In genomic region chr9:60951071-60951561, GRCm38 (mm10) we compare ENCODE assay signal across 8 mouse cellular contexts.
DNase-seq lines count a peak whose midpoint lies in the region; ATAC-seq lines count a peak whose summit lies in the region.

No protein-coding gene starts in this region.

- no peaks in the 10 kb centered on the region for H3K9me3 ChIP-seq in embryonic facial prominence, embryonic 14.5 days (ENCODE audit: control insufficient read depth, low read length)

- no peaks in the 10 kb centered on the region; the same call in none of the 2 replicates for H3K27me3 ChIP-seq in embryonic facial prominence, embryonic 14.5 days (replicated peaks; ENCODE audit: control insufficient read depth, insufficient read depth, low read length)

- no peaks in the 10 kb centered on the region for H3K36me3 ChIP-seq in embryonic facial prominence, embryonic 14.5 days (ENCODE audit: control insufficient read depth, insufficient read depth, low read length)

- peak; percentile 80 for ATAC-seq in embryonic facial prominence, embryonic 14.5 days (ENCODE audit: low read depth)
- ATAC-seq in megakaryocyte-erythroid progenitor cell, adult 5-6 weeks (replicated peaks; ENCODE audit: low FRiP score, low TSS enrichment, poor library complexity, severe bottlenecking), result no peak

- H3K9ac ChIP-seq in embryonic facial prominence, embryonic 14.5 days (ENCODE audit: low read depth, low read length), result no peak overlapping the region

- H3K4me1 ChIP-seq in embryonic facial prominence, embryonic 14.5 days (ENCODE audit: control insufficient read depth, insufficient read depth, low read length), result peaks cover 39% of the 10 kb centered on the region

- peak overlapping the region; percentile 71 for H3K27ac ChIP-seq in embryonic facial prominence, embryonic 14.5 days (replicated peaks; ENCODE audit: low read depth, low read length)

- H3K4me2 ChIP-seq in embryonic facial prominence, embryonic 14.5 days (ENCODE audit: low read depth, low read length), result peak overlapping the region; percentile 15; the same call in 1 of the 2 replicates

- peak; percentile 19 for DNase-seq in right cerebral cortex, postnatal 4 days
- no peak for DNase-seq in right cerebral cortex, postnatal 36 days (ENCODE audit: low spot score in 2 of 2)
- DNase-seq in embryonic facial prominence, embryonic 14.5 days (ENCODE audit: low spot score), result peak; percentile 97
- peak; percentile 18 for DNase-seq in kidney, adult 18-20 months
- peak; percentile 57 for DNase-seq in mesoderm, embryonic 11.5 days (ENCODE audit: low read depth, low spot score)
- DNase-seq in spleen, adult 12 weeks (ENCODE audit: low spot score), result no peak
- no peak for DNase-seq in gastrocnemius, adult 8-10 months (ENCODE audit: low spot score in 2 of 2)

- WGBS in embryonic facial prominence, embryonic 14.5 days, result 8% methylated on average over 10 of the region's 10 CpGs

- no peak overlapping the region for H3K4me3 ChIP-seq in embryonic facial prominence, embryonic 14.5 days (ENCODE audit: low read depth, low read length)

Comparison
In these comparisons a context has a peak if more than half of its experiments do, and no peak if none do; other contexts are left out.
1. DNase-seq: peak in right cerebral cortex, postnatal 4 days (single experiment), embryonic facial prominence, embryonic 14.5 days (single experiment), kidney, adult 18-20 months (single experiment) and mesoderm, embryonic 11.5 days (single experiment); none in right cerebral cortex, postnatal 36 days (0 of 2), spleen, adult 12 weeks (single experiment) and gastrocnemius, adult 8-10 months (0 of 2).